Mouse (Mus musculus): ENCODE results near the gene Irf2bp2.
"Not testable (repeated sequence)": the region's sequence is repeated elsewhere in the genome, so short reads cannot be mapped to it uniquely, and the experiment has no call there.

Gene Irf2bp2

GRCm38 (mm10) chr8:126601325-126601724 is 7.5 kb upstream of the Irf2bp2 start:
- no peak for DNase-seq

- DNase-seq = no peak
Measured at GRCm38 (mm10) chr8:126600816-126601243, 7.0 kb upstream of the Irf2bp2 start.

GRCm38 (mm10) chr8:126600388-126600787 is 6.6 kb upstream of the Irf2bp2 start:
- not testable (repeated sequence) for DNase-seq

GRCm38 (mm10) chr8:126599297-126599696 is 5.5 kb upstream of the Irf2bp2 start:
- no peak for DNase-seq

- DNase-seq = no peak
Measured at GRCm38 (mm10) chr8:126598218-126598617, 4.4 kb upstream of the Irf2bp2 start.

- DNase-seq = no peak
Measured at GRCm38 (mm10) chr8:126596721-126597120, 2.9 kb upstream of the Irf2bp2 start.

GRCm38 (mm10) chr8:126596097-126596634 is 2.4 kb upstream of the Irf2bp2 start:
- peak; percentile 67 for DNase-seq

- DNase-seq = peak; percentile 65
Measured at GRCm38 (mm10) chr8:126595204-126596061, 1.6 kb upstream of the Irf2bp2 start.

- DNase-seq = peak; percentile 94
Measured at GRCm38 (mm10) chr8:126594481-126595000, 755 bp upstream of the Irf2bp2 start.

- DNase-seq = peak; percentile 68
Measured at GRCm38 (mm10) chr8:126592771-126593571, 815 bp downstream of the Irf2bp2 start.

- DNase-seq = no peak
Measured at GRCm38 (mm10) chr8:126592381-126592770, 1.4 kb downstream of the Irf2bp2 start.

GRCm38 (mm10) chr8:126591821-126592268 is 1.9 kb downstream of the Irf2bp2 start:
- DNase-seq = peak; percentile 65

GRCm38 (mm10) chr8:126591141-126591820 is 2.5 kb downstream of the Irf2bp2 start:
- DNase-seq = peak; percentile 85

- DNase-seq = no peak
Measured at GRCm38 (mm10) chr8:126590599-126590998, 3.2 kb downstream of the Irf2bp2 start.

- DNase-seq = peak; percentile 78
Measured at GRCm38 (mm10) chr8:126590024-126590529, 3.7 kb downstream of the Irf2bp2 start.

GRCm38 (mm10) chr8:126589507-126590023 is 4.2 kb downstream of the Irf2bp2 start:
- DNase-seq = no peak

GRCm38 (mm10) chr8:126588636-126589506 is 4.9 kb downstream of the Irf2bp2 start:
- DNase-seq = no peak

GRCm38 (mm10) chr8:126587836-126588503 is 5.8 kb downstream of the Irf2bp2 start:
- no peak for DNase-seq

GRCm38 (mm10) chr8:126586599-126587577 is 6.9 kb downstream of the Irf2bp2 start:
- no peak for DNase-seq

Data from thymus, postnatal 25 days (tissue).